Mouse (Mus musculus): ENCODE data around the gene Zfp112. TPM values are rescaled to one million over a fixed set of nuclear protein-coding genes. Genes with fewer than 3 reads are reported as not detected.
A peak's percentile ranks its signal among the peaks of the same experiment; 100 is the strongest.

The Zfp112 gene
- polyA plus RNA-seq, 1 experiment = 2.8 TPM

DNA sequence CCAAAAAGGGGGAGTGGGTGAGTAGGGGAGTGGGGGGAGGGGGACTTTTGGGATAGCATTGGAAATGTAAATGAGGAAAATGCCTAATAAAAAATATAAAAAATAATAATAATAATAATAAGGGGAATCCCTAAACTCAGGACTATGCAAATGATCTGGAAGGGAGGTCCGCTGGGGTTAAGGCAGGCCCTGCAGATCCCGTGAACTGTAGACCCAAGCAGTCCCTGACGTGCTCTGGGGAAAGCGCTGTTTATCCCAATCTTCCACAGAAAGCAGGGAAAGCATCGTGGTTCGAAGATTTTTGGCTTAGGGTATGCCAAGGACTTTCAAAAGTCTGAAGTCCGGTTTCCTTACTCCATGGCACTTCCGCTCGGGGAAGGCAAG is 350 bp upstream of the Zfp112 start:
- TF ChIP-seq POLR2A (IDR thresholded peaks at IDR 0.05; ENCODE audit: low read depth, low read length) = peak; percentile 51; the same call in 1 of the 2 replicates
- TF ChIP-seq CTCF (IDR thresholded peaks at IDR 0.05; ENCODE audit: borderline replicate concordance, insufficient read depth, low read length) = no peak
- H3K27ac ChIP-seq (ENCODE audit: insufficient read depth, low read length) = peak overlapping the region; percentile 63; the same call in 1 of the 2 replicates
- H3K4me3 ChIP-seq (ENCODE audit: insufficient read depth, low read length) = peak overlapping the region; percentile 56
- no peaks in the 10 kb centered on the region for H3K4me1 ChIP-seq (ENCODE audit: control insufficient read depth, insufficient read depth, low read length)

DNA sequence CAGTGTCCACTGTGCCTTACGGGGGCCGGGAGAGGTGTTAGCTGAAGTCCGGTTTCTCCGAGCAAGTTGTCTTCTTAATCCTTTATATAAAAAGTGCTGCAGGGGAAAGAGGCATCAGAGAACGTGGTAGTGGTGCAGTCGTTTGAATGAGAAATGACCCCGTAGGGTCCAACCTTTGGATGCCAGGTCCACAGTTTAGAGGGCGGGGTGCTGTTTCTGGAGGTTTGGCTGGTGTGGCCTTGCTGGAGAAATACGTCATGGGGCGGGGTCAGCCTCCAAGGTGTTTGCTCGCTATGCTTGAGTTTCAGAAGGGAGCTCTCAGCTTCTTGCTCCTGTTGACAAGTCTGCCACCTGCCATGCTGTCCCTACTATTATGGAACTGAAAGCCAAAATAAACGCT is 887 bp downstream of the Zfp112 start:
- TF ChIP-seq CTCF (IDR thresholded peaks at IDR 0.05; ENCODE audit: borderline replicate concordance, insufficient read depth, low read length) (no peak), POLR2A (IDR thresholded peaks at IDR 0.05; ENCODE audit: low read depth, low read length) (0 out of 2 replicates have a peak, but pooled peaks have one; percentile 13)
- Histone ChIP-seq H3K4me1 (ENCODE audit: control insufficient read depth, insufficient read depth, low read length) (no peaks in the 10 kb centered on the region), H3K4me3 (ENCODE audit: insufficient read depth, low read length) (peak overlapping the region; percentile 56), H3K27ac (ENCODE audit: insufficient read depth, low read length) (no peak overlapping the region)

DNA sequence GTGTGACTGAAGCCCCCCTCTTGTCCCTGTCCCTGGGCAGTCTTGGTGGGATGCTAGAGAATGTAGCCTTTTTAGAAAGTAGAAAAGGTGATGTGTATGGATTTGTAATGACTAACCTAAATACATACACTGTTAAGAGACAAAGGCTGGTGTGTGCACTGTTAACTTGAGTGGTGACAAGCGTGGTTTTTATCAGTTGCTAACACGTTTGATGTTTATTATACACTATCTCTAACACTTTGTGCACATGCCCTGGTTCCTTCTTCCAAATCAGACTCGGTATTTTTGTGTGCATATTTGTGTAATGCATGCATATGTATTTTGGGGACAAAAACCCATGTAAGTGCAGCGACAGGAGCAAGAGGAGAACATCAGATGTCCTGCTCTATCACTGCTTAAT is 4.5 kb downstream of the Zfp112 start:
- TF ChIP-seq POLR2A (IDR thresholded peaks at IDR 0.05; ENCODE audit: low read depth, low read length) (no peak), CTCF (IDR thresholded peaks at IDR 0.05; ENCODE audit: borderline replicate concordance, insufficient read depth, low read length) (no peak)
- H3K27ac ChIP-seq (ENCODE audit: insufficient read depth, low read length) = no peak overlapping the region
- H3K4me3 ChIP-seq (ENCODE audit: insufficient read depth, low read length) = no peak overlapping the region
- H3K4me1 ChIP-seq (ENCODE audit: control insufficient read depth, insufficient read depth, low read length) = no peaks in the 10 kb centered on the region

DNA sequence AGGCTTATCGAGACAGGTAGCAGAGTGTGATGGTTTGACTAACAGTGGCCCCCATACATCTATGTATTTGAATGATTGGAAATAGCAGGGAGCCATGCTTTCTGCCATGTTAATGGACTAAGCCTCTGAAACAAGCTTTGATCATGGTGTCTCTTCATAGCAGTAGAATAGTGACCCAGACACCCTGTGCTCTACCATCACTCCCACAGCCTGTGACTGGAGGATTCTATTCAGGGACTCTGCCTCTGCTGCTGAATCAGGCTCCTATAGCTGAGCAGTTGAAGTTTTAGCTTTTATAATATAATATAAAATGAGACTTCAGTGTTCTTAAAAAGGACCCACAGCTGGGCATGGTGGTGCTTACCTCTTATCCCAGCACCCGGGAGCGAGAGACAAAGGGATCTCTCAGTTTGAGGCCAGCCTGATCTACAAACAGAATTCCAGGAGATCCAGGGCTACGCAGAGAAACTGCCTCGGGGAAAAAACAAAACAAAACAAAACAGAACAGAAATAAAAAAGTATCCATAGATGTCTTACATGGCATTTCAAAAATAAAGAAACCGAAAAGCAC is 21.4 kb downstream of the Zfp112 start:
- H3K4me3 ChIP-seq (ENCODE audit: insufficient read depth, low read length) = peak overlapping the region; percentile 38
- TF ChIP-seq CTCF (IDR thresholded peaks at IDR 0.05; ENCODE audit: borderline replicate concordance, insufficient read depth, low read length) (no peak), POLR2A (IDR thresholded peaks at IDR 0.05; ENCODE audit: low read depth, low read length) (no peak)
- H3K27ac ChIP-seq (ENCODE audit: insufficient read depth, low read length) = no peak overlapping the region
- no peaks in the 10 kb centered on the region for H3K4me1 ChIP-seq (ENCODE audit: control insufficient read depth, insufficient read depth, low read length)

DNA sequence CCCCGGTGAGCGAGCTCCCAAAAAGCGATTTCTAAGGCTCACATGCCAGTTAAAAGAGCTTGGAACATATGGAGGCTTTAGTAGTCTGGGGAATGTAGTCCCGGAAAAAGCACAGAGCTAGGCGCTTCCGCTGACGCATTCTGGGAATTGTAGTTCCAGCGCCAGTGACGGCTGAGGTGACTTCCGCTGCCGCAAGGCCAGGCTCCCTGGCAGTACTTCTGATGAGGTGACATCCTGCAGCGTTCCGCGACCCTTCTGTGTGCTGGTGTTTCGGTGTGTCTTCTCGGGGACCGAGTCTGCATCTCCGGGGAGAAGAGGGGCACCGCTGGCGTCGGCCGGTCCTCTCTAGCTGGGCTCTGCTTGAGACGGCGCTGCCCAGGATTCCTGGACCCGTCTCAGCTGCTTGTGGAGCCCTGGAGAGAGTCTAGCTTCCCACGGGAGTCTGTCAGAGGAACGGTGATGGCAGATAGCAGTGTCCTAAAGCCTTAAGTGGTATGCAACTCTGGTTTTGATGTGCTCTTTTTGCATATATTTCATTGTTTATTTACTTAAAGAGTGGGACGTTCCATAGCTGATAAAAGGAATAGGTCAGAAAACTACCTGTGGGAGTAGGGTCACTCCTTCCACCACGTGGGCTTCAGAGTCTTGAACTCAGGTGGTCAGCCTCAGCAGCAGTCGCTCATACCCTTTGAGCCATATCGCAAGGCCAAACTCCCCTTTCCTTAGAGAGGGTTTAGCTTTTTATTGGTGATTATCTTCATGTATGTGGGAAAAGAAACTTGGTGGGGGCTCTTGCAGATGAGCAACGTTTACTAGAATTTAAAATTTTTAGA is 22.1 kb downstream of the Zfp112 start, which contains the start of gene Zfp235:
Zfp235 (plus strand) TSS at position 174 of the 833 bp plus-strand sequence.
- no peak within 1 kb of the TSS for H3K27ac ChIP-seq (ENCODE audit: insufficient read depth, low read length)
- no peak for TF ChIP-seq CTCF (IDR thresholded peaks at IDR 0.05; ENCODE audit: borderline replicate concordance, insufficient read depth, low read length)
- TF ChIP-seq POLR2A (IDR thresholded peaks at IDR 0.05; ENCODE audit: low read depth, low read length) = peak; percentile 94

DNA sequence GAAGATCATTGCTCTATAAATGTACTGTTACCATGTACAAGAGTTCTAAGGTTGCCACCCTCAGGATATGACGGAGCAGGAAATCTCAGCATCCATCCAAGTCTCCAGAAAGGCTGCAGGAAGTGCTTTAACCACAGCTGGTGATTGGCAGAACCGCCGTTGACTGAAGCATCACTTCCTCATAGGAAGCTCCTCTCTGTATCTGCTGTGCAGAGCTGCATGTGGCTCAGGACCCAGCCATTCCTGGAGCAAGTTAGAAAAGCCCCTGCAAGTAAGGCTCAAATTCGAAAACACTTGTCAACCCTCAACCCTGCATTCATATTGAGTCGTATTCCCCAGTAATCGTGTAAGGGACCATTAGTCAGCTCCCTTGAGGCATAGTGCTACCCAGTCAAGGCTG is 30.5 kb downstream of the Zfp112 start:
- TF ChIP-seq CTCF (IDR thresholded peaks at IDR 0.05; ENCODE audit: borderline replicate concordance, insufficient read depth, low read length) (no peak), POLR2A (IDR thresholded peaks at IDR 0.05; ENCODE audit: low read depth, low read length) (no peak)
- no peak overlapping the region for H3K4me3 ChIP-seq (ENCODE audit: insufficient read depth, low read length)
- H3K4me1 ChIP-seq (ENCODE audit: control insufficient read depth, insufficient read depth, low read length) = no peaks in the 10 kb centered on the region
- H3K27ac ChIP-seq (ENCODE audit: insufficient read depth, low read length) = no peak overlapping the region

More for the DNA sequence above, 22.1 kb downstream of the Zfp112 start, which contains the start of gene Zfp235:
- Histone ChIP-seq H3K4me3 (ENCODE audit: insufficient read depth, low read length) (peak within 1 kb of the TSS; percentile 76), H3K4me1 (ENCODE audit: control insufficient read depth, insufficient read depth, low read length) (no peaks in the 10 kb centered on the region)

DNA sequence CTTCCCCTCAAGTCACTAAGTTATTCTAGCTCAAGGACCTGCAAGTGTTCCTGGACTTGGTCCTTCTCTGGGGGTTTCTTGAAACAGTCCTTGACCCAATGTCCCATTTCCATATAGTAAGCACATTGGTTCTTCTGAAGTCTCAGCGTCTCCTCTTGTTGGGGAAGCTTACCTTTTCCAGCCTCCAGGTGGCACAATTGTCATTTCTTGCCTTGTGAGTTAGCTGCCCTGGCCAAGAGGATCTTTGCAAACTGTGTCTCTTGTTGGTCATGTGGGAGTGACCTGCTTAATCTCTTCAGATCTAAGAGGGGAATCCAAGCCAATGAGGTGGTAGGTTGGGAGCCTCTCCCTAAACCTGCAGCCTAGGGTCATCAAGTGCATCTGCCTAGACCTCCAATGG is 41.2 kb downstream of the Zfp112 start:
- Histone ChIP-seq H3K27ac (ENCODE audit: insufficient read depth, low read length) (no peak overlapping the region), H3K4me3 (ENCODE audit: insufficient read depth, low read length) (no peak overlapping the region), H3K4me1 (ENCODE audit: control insufficient read depth, insufficient read depth, low read length) (no peaks in the 10 kb centered on the region)
- TF ChIP-seq CTCF (IDR thresholded peaks at IDR 0.05; ENCODE audit: borderline replicate concordance, insufficient read depth, low read length) (no peak), POLR2A (IDR thresholded peaks at IDR 0.05; ENCODE audit: low read depth, low read length) (no peak)

DNA sequence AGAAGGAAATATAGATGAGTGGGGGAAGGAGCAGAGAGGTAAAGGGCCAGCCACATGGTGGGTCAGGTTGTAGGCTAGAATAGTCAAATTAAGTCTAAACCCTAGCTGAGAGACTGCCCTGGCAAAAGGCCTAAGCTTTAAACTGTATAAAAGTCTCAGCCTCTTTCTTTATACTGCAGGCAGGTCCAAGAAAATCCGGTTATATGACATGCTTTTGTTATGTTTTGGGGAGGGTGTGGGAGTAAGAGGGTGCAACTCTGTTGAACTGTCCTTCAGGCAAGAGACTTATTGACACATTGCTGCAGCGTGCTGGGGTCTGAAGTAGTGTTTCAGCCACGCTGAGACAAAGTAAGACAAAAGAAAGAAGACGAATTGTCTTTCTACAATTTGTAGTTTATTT is 60.1 kb downstream of the Zfp112 start:
- H3K27ac ChIP-seq (ENCODE audit: insufficient read depth, low read length) = no peak overlapping the region
- H3K4me3 ChIP-seq (ENCODE audit: insufficient read depth, low read length) = no peak overlapping the region
- H3K4me1 ChIP-seq (ENCODE audit: control insufficient read depth, insufficient read depth, low read length) = no peaks in the 10 kb centered on the region
- TF ChIP-seq POLR2A (IDR thresholded peaks at IDR 0.05; ENCODE audit: low read depth, low read length) (no peak), CTCF (IDR thresholded peaks at IDR 0.05; ENCODE audit: borderline replicate concordance, insufficient read depth, low read length) (no peak)

DNA sequence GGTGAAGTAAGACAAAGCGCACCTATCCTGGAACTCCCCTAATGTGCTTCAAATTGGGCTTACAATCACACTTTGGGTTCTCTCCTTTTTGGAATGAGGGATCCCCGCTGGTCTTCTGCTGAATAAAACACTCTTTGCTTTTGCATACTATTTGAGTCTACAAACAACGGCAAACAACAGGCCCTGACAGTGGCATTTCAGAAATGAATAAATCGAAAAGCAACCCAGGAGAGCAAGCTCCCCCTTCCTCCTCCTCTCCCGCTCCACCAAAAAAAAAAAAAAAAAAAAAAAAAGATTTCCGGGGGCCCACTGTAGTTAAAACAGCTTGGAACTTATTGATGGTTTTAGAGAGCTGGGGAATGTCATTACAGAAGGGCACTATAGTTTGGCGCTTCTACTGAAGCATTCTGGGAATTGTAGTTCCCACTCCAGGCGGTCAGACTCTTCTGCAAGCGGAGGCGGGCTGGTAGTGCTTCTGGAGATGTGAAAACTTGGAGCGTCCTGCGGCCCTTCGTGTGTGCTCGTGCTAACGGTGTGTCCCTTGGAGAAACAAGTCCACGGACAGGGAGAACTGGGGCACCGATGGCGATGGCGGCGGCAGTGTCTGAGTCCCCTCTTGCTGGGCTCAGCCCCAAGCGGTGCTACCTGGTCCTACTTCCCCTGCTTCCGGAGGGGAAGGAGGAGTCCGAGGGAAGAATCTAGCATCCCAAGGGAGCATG is 62.7 kb downstream of the Zfp112 start, which contains the start of gene Zfp114:
Zfp114 (plus strand) TSS at position 443 of the 719 bp plus-strand sequence.
- no peak within 1 kb of the TSS for H3K27ac ChIP-seq (ENCODE audit: insufficient read depth, low read length)
- no peaks in the 10 kb centered on the region for H3K4me1 ChIP-seq (ENCODE audit: control insufficient read depth, insufficient read depth, low read length)

More for the DNA sequence above, 62.7 kb downstream of the Zfp112 start, which contains the start of gene Zfp114:
- peak within 1 kb of the TSS; percentile 53 for H3K4me3 ChIP-seq (ENCODE audit: insufficient read depth, low read length)
- TF ChIP-seq CTCF (IDR thresholded peaks at IDR 0.05; ENCODE audit: borderline replicate concordance, insufficient read depth, low read length) (no peak), POLR2A (IDR thresholded peaks at IDR 0.05; ENCODE audit: low read depth, low read length) (peak; percentile 46)
